In the genomic region with DNA sequence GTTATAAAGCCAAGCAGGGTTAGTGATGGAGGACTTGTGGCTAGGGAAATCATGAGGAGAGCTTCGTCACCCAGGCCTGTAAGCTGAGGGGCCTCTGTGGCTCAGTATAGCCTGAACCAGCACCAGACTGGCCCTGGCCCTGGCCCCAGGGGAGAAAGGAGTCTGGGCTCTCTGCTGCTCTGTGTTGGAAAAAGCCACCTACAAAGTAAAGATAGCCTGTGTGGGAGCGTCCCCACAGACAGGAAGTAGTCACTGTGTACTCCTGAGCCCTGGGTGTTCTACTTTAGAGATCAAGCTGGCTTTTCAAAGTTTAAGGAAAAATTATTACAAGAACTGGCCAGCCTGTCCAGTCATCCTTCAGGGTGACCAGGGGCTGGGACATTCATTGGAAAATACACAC, we compare ENCODE assay signal across 22 mouse cellular contexts.
DNase-seq lines count a peak whose midpoint lies in the region; ATAC-seq and TF ChIP-seq lines count a peak whose summit lies in the region.
"Had no signal": no experiment of that assay in that cellular context is flagged by ENCODE, and none has a peak within 500 bp of the region (broad histone marks: within the 10 kb centered on the region; RNA-seq: fewer than 3 reads in every experiment).

No protein-coding gene starts in this region.

- ATAC-seq in frontal cortex, adult (ENCODE audit: low TSS enrichment) = peak; percentile 64
- ATAC-seq: activated CD4-positive, CD25-positive, alpha-beta regulatory T cell, adult 4 months; CD4-positive, CD25-positive, alpha-beta regulatory T cell, adult 4 months; Patski had no signal

- DNase-seq in frontal cortex, postnatal 36 days (ENCODE audit: low spot score in 2 of 2) = no peak
- DNase-seq in left cerebral cortex, adult 2 months (ENCODE audit: extremely low spot score in 1 of 2, low spot score in 2 of 2) = no peak
- DNase-seq in left cerebral cortex, postnatal 4 days = no peak
- peak; percentile 54 for DNase-seq in right cerebral cortex, adult 18-20 months
- DNase-seq in right cerebral cortex, adult 2 months (ENCODE audit: low spot score in 2 of 2) = no peak
- peak; percentile 23 for DNase-seq in brain, adult 2 months (ENCODE audit: low read depth, low spot score)
- no peak for DNase-seq in forebrain, embryonic 10.5 days (ENCODE audit: extremely low spot score, low spot score)
- DNase-seq: adrenal gland, adult 2 months; adrenal gland, adult 8-10 months; adrenal gland, postnatal 10 days; adrenal gland, postnatal 14 days; adrenal gland, postnatal 25 days; adrenal gland, postnatal 36 days; B cell, adult 2 months; cerebellum, adult 11 months; cerebellum, adult 11-12 months; cerebellum, adult 18-20 months had no signal

- intact Hi-C loops in left cerebral cortex, adult 2 months (cut with DNase I) = no loop called here
- intact Hi-C loops in left cerebral cortex, postnatal 4 days (cut with DNase I) = no loop called here

- H3K9me3 ChIP-seq in forebrain, embryonic 10.5 days = peaks cover 6% of the 10 kb centered on the region; the same call in 1 of the 2 replicates

- H3K27ac ChIP-seq in left cerebral cortex, adult 2 months = peak overlapping the region; percentile 75
- no peak overlapping the region for H3K27ac ChIP-seq in forebrain, embryonic 10.5 days

- TF ChIP-seq CTCF in left cerebral cortex, adult 2 months (IDR thresholded peaks at IDR 0.05) = no peak

- 88% methylated on average over 2 of the region's 2 CpGs for WGBS in forebrain, embryonic 10.5 days

- no peaks in the 10 kb centered on the region for H3K27me3 ChIP-seq in forebrain, embryonic 10.5 days (ENCODE audit: poor library complexity, severe bottlenecking)
- H3K27me3 ChIP-seq: Patski had no signal

- no peaks in the 10 kb centered on the region for H3K36me3 ChIP-seq in forebrain, embryonic 10.5 days (replicated peaks)
- H3K36me3 ChIP-seq: G1E had no signal

- H3K4me1 ChIP-seq in forebrain, embryonic 10.5 days = no peaks in the 10 kb centered on the region

- H3K4me3 ChIP-seq in left cerebral cortex, adult 2 months = no peak overlapping the region
- no peak overlapping the region for H3K4me3 ChIP-seq in forebrain, embryonic 10.5 days

Comparison
In these comparisons a context has a peak if more than half of its experiments do, and no peak if none do; other contexts are left out.
1. DNase-seq: peak in right cerebral cortex, adult 18-20 months (single experiment) and brain, adult 2 months (single experiment); none in frontal cortex, postnatal 36 days (0 of 2), left cerebral cortex, adult 2 months (0 of 2), left cerebral cortex, postnatal 4 days (single experiment), right cerebral cortex, adult 2 months (0 of 2) and forebrain, embryonic 10.5 days (single experiment).